In the genomic region with DNA sequence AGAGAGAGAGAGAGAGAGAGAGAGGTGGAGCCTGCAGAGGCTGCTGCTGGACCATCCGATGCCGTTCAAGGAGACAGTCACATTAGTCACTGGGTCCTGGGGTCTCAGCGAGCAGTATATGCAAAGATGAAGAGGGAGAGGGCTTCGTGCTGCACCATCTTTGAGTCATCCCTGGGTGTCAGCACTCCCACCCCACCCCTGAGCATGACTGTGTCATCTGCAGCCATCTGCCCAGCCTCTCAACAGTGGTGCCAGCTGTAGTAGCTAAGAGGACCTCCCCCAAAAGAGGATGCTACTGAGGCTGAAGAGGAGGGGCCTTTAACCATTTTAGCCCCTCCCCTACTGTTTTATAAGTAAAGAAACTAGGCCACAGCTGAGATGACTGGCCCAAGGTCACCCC, we compare ENCODE assay signal across 21 mouse cellular contexts.
DNase-seq lines count a peak whose midpoint lies in the region; ATAC-seq lines count a peak whose summit lies in the region.
"Had no signal": no experiment of that assay in that cellular context is flagged by ENCODE, and none has a peak within 500 bp of the region (broad histone marks: within the 10 kb centered on the region; RNA-seq: fewer than 3 reads in every experiment).

No protein-coding gene starts in this region.

- intact Hi-C loops in left cerebral cortex, postnatal 4 days (cut with DNase I), result no loop called here
- intact Hi-C loops in left cerebral cortex, postnatal 25 days (cut with DNase I), result loop anchor here (2.0 to 10.0 kb wide), 3 partner anchors 44 to 738 kb away; no protein-coding TSS in a partner anchor

- peak; percentile 56 for ATAC-seq in frontal cortex, adult (ENCODE audit: low TSS enrichment)
- ATAC-seq: forebrain, embryonic 16.5 days; intestine, postnatal 0 days; midbrain, embryonic 15.5 days; Patski had no signal

- no peak for DNase-seq in frontal cortex, postnatal 10 days (ENCODE audit: low spot score in 2 of 2)
- DNase-seq in left cerebral cortex, adult 18-20 months (ENCODE audit: low spot score in 2 of 2), result peak; percentile 45 to 62
- no peak for DNase-seq in left cerebral cortex, postnatal 4 days
- peak; percentile 84 for DNase-seq in brain, adult 2 months (ENCODE audit: low read depth, low spot score)
- DNase-seq in left cerebral cortex, postnatal 25 days (ENCODE audit: low spot score in 2 of 2), result peak; percentile 28 to 81
- no peak for DNase-seq in kidney, postnatal 4 days
- DNase-seq in spleen, adult 18-20 months, result no peak
- DNase-seq: adrenal gland, postnatal 36 days; cerebellum, adult 11 months; cerebellum, postnatal 25 days; heart, postnatal 10 days; kidney, postnatal 25 days; liver; lung, postnatal 4 days; retina, postnatal 1 day; thymus, adult 2 months had no signal

Comparison
In these comparisons a context has a peak if more than half of its experiments do, and no peak if none do; other contexts are left out.
1. DNase-seq: peak in left cerebral cortex, adult 18-20 months (2 of 2), brain, adult 2 months (single experiment) and left cerebral cortex, postnatal 25 days (2 of 2); none in frontal cortex, postnatal 10 days (0 of 2), left cerebral cortex, postnatal 4 days (single experiment), kidney, postnatal 4 days (0 of 2) and spleen, adult 18-20 months (0 of 2).